Mouse (Mus musculus) B cell, adult (primary cell): ENCODE data around the gene Camkv. TPM values are rescaled to one million over a fixed set of nuclear protein-coding genes. Genes with fewer than 3 reads are reported as not detected.

Experiments
- total RNA-seq: library from RNA; stranded (reverse); gene quantifications from 4 replicates; pipeline ENCODE4 v1.2.4, GENCODE M21; 2023; ENCODE audit not compliant: inconsistent age

Gene Camkv
- not detected in 4 replicates for total RNA-seq

DNA sequence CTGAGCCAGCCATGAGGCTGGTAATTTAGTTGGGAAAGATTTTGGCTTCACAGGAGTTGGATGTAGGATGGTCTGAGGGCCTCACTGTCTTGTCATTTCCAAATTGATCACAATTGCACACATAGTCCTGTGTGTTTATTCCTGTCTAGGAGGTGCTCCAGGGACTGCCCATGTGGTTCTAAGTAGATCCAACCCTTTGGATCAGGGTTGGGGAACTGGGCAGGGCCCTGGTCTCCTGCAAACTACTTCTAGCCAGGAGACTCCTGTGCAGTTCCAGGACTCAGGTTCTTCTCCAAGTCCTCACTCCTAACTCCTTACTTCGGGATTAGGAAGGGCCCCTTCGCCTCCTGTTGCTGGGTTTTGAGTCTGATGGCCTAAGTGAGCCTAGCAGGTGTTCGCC lies at the start of gene Camkv:
Gene Camkv, plus strand, starts transcription at position 301 of the 400 bp plus-strand sequence.

DNA sequence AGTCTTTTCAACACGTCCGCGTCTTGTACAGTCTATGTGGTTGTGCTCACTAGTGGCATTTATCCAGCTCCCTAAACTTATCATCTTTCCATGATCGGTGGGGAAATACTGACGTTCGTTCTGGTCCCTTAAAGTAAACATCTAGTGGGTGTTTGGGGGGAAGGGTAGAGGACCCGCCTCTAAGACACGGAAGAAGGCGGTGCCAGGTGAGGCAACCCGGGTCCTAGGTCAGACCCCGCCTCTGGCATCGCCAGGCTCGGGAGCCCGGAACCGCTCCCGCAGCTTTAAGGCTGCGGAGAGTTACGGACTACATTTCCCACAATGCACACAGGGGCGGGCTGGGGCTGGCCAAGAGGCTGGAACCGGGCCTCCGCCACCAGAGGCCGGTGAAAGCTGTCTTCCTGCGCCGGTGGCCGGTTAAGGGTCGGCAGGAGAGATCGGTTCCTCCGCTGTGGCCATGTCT lies 47.6 kb upstream of the Camkv start, which contains the start of gene Mon1a:
Gene Mon1a, plus strand, starts transcription at position 348 of the 463 bp plus-strand sequence.

DNA sequence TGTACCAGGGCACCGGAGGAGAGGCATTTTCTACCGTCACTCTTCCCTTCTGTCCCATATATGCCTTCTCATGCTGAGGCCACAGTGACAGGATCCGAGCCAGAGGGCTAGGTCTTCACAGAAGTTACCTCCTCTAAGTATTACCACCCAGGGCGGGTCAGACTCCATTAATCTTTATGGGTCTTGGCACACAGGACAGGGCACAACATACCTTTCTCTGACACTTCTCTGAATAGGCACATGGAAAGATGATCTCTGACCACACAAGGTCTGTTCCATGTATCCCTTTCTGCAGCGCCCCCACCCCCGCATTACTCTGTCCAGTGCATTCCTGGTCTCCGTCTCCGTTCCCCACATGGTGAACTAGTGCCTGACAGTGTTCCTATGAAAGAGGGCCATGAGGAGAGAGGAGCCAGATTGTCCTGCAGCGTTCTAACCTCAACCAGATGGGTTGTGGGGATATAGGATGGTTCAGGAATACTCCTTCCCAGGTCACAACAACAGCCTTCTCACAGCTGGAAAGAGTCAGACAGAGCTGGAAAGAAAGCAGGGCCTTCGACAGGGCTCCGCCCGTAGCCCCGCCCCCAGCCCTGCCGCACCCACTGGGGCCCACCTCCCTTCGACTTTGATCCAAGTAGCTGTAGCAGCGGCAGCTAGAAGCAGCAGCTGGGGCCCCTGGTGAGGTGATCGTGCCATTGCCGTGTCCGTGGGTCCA lies 29.1 kb upstream of the Camkv start, which contains the start of gene Mst1r:
Gene Mst1r, plus strand, starts transcription at position 622 of the 715 bp plus-strand sequence.

DNA sequence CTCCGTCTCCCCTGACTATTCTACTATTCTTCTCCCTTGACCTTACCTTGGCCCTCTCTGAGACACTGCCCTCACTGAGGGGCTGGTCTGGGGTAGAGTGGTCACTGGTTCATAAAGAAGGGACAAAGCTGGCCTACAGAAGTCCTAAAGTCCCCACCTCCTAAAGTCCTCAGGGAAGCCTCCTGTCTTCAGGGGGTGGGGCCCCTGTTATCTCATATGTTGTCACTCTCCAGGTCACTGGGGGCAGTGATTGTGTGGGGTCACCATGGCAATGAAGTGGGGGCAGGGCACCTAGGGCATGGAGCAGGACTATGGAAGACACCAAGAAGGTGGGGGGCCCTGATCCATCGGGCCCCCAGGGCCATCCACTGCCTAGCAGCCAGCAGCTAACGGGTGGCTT lies 7.3 kb upstream of the Camkv start, which contains the start of gene Actl11:
Gene Actl11, plus strand, starts transcription at position 301 of the 400 bp plus-strand sequence.

DNA sequence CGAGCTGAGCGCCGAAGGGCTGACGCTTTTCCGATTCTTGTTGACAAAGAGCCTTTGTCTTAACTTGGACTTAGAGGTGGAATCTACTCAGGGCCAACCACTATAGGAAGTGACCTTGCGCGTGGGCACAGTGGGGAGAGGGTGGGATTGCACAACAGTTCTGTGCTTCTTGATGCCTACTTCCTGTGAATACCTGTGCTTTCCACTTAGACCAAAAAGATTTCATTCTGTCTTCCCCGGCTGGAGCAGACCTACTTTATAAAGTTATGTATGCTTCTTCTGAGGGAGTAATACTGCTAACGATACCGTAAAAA lies 14.4 kb downstream of the Camkv start, which contains the start of gene Traip:
Gene Traip, plus strand, starts transcription at position 215 of the 314 bp plus-strand sequence.

DNA sequence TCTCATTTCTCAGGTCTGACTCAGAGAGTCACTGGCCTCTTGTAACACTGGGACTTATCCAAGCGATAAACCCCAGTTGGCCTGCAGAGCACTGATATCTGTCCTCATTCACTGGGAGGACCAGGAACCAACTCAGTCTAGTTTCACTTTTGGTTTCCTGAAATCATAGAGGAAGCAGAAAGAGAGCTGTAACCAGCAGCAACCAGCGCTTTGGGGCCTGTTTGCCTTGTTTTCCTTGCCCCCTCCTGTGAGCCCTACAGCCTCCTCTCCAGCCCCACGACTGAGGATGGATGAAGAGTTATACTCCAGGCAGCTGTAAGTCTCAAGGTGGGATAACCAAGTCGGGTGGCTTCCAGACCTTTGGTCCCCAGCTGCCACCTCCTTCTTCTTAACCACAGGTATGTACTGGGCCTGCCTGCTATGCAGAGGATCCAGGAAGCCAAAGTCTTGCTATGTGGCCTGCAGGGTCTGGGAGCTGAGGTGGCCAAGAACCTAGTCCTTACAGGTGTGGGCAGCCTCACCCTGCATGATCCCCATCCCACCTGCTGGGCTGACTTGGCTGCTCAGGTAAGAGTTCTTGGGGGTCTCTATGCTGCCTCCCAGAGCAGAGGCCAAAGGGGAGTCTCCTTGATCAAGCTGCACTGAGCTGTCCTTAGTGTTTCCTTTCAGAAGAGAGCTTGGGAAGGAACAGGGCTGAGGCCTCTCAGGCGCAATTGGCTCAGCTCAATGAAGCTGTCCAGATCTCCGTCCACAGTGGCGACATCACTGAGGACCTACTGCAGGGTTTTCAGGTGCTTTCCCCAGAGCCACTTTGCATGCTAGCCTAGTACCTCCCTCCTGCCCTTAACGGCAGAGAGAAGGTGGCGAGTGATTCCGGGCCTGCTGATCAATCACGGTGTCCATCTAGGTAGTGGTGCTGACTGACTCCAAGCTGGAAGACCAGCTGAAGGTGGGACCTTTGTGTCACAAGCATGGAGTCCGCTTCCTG lies 40.2 kb downstream of the Camkv start, which contains the start of gene Uba7:
Gene Uba7, plus strand, starts transcription at position 107 of the 988 bp plus-strand sequence.

DNA sequence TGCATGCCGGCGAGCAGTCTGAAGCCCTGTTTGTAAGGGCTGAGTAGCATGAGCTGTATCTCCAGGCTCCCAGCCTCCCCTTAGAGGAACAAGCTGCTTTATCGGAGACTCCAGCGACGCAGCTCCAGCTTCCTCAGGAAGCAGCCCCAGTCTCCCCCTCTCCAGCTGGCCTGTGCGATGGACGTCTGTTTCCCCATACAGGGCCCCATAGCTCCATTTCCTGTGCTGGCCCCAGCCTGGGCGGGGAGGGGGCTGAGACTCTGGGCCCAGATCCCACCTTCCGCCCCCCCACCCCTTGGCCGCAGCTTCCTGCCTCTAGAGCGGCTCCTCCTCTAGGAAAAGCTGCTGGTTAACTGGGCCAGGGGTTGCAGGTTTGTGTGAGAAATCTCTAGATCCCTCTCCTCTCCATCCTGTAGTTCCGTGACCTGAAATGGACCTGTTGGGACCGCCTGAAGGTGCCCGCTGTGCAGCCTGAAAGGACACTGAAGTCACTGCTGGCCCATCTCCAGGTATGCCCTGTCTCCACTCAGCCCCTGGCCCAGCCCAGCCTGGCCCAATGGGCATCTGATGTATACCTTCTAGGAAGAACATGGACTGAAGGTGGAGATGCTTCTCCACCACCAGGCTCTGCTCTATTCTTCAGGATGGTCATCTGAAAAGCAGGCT lies 47.3 kb downstream of the Camkv start, which contains the start of gene Gm20661:
Gene Gm20661, plus strand, starts transcription at position 378 of the 666 bp plus-strand sequence.

DNA sequence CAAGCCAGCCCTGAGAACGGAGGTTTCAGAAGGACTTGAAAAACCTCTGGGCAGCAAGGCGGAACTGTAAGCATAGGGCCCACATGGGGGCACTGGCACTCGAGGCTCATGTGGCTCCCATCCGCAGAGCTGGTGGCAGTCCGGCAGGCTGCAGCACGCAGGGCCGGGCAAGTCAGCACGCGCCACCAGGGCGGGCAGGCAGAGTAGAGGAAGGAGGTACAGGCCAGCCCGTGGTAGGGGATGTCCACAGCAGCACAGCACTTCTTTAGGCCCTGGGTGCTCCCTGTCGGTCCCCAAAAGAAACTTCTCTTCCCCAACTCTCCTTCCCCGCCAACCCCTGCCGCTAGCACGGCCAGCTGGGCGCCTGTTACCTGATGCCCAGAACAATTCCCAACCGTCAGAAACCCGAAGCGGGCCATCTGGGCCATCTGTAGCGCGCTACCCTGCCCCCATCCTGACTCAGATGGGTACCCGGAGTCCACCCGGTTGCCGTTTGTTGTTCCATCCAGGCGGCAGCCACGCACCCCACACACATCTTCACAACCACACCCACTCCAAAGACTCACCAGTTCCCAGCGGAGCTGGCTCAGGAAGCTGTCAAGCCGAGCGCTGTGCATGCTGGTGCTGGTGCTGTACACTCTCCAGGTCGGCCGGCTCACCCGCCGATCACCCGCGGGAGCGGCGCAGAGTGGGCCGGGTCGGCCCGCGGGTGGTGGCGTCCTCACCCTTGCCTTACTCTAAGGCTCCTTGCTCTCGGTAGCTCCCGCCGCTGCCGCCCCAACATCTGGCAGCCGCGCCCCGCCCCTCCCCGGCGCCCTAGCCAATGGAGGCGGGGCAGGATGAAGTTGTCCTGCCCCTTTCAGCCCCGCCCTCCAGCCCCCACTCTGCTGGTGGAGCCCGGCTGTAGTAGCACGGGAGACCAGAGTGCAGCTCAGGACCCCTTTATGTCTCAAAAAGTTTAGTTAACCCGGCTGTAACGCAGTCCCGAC lies 50.0 kb downstream of the Camkv start, which contains the start of gene Inka1:
Gene Inka1, minus strand, starts transcription at position 749 of the 989 bp plus-strand sequence.

DNA sequence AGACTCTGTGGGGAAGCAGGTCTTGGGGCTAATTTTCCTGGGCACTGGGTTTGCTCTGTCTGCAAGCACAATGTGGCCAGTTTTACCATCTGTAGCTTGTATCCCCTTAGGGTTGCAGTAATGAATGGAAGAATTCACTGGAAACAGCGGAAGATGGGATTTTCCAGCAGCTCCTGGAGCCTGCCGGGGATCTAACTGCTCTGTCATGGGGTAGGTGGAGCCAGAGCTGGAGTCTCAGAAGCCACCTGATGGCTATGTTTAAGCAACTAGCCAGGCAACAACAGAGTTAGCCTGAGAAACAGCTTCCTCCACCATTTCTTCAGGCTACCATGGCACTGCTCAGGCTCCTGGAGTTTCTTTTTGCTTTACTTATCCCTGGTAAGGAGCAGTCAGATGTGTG lies 56.7 kb downstream of the Camkv start, which contains the start of gene Cdhr4:
Gene Cdhr4, plus strand, starts transcription at position 301 of the 400 bp plus-strand sequence.

DNA sequence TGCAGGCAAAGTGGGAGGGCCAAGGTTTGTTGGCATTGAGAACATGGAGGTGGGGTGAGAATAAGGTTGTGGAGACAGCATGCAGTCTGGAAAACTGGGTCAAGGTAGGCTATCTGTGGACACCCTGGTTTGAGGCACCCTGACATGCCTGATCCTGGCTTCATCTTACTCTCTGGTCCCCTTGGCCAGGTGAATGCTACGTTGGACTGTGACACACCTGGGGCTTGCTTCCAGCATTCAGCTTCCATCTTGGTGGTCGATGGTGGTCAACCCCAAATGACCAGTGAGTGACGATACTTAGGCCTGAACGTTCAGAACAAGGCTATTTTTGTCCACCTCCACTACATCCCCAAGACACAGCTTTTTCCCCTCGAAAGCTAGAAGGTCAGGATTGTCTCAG lies 60.6 kb downstream of the Camkv start, which contains the start of gene Gm20662:
Gene Gm20662, plus strand, starts transcription at position 301 of the 400 bp plus-strand sequence.

Other genes with a start within 250 kb of the Camkv start
- 1.2 TPM in 1 of 4 replicates, not detected in the others for gene Sema3f, start 225.2 kb upstream of the Camkv start, total RNA-seq
- gene Rbm5, start 164.7 kb upstream of the Camkv start, total RNA-seq: 286 to 321 TPM (median 308 TPM) in 4 replicates
- gene Rbm6, start 62.4 kb upstream of the Camkv start, total RNA-seq: 105 to 119 TPM (median 118 TPM) in 4 replicates
- 13.3 to 16.8 TPM (median 15.5 TPM) in 4 replicates for gene Mon1a, start 47.5 kb upstream of the Camkv start, total RNA-seq
- 0.09 to 0.67 TPM (median 0.62 TPM) in 4 replicates for gene Mst1r, start 28.8 kb upstream of the Camkv start, total RNA-seq
- not detected in 4 replicates for gene Actl11, start 7.2 kb upstream of the Camkv start, total RNA-seq
- 5.7 to 9.6 TPM (median 7.8 TPM) in 4 replicates for gene Traip, start 14.5 kb downstream of the Camkv start, total RNA-seq
- gene Uba7, start 39.8 kb downstream of the Camkv start, total RNA-seq: 177 to 208 TPM (median 186 TPM) in 4 replicates
- gene Gm20661, start 47.4 kb downstream of the Camkv start, total RNA-seq: 0.39 to 0.66 TPM in 2 of 4 replicates, not detected in the others
- 1.1 to 3.4 TPM (median 2.3 TPM) in 4 replicates for gene Inka1, start 50.2 kb downstream of the Camkv start, total RNA-seq
- gene Cdhr4, start 56.8 kb downstream of the Camkv start, total RNA-seq: 0.61 TPM in 1 of 4 replicates, not detected in the others
- 1.6 to 4.2 TPM in 2 of 4 replicates, not detected in the others for gene Gm20662, start 60.7 kb downstream of the Camkv start, total RNA-seq
- gene Ip6k1, start 66.8 kb downstream of the Camkv start, total RNA-seq: 120 to 135 TPM (median 126 TPM) in 4 replicates
- 40.8 to 50.5 TPM (median 49.4 TPM) in 4 replicates for gene Gmppb, start 113.6 kb downstream of the Camkv start, total RNA-seq
- gene Amigo3, start 117.5 kb downstream of the Camkv start, total RNA-seq: 12.8 to 17.4 TPM (median 16.1 TPM) in 4 replicates
- gene Mst1, start 144.8 kb downstream of the Camkv start, total RNA-seq: 0.24 to 0.61 TPM in 2 of 4 replicates, not detected in the others
- gene Rnf123, start 147.7 kb downstream of the Camkv start, total RNA-seq: 221 to 235 TPM (median 235 TPM) in 4 replicates
- gene Apeh, start 158.9 kb downstream of the Camkv start, total RNA-seq: 132 to 156 TPM (median 150 TPM) in 4 replicates